Mouse (Mus musculus) mouse trophoblast stem cell (cell line): ENCODE results near the gene Mgam.
"Not testable (repeated sequence)": the region's sequence is repeated elsewhere in the genome, so short reads cannot be mapped to it uniquely, and the experiment has no call there.

Experiments used
- in situ Hi-C, 2 experiments: fragments of 300-500 bp; cut with MseI, MboI; formaldehyde crosslinking; loops; 2 replicates in 1 of 2; 3 replicates in 1 of 2; pipeline ENCODE4 v1.15.1; 2025

Gene Mgam

GRCm38 (mm10) chr6:40728506-40728905 is 99.9 kb downstream of the Mgam start:
- in situ Hi-C loops, result not testable (repeated sequence)

GRCm38 (mm10) chr6:40739545-40739944 is 110.9 kb downstream of the Mgam start:
- in situ Hi-C loops, result no loop called here

- in situ Hi-C loops, result not testable (repeated sequence)
Observed at GRCm38 (mm10) chr6:40749030-40749429, 120.4 kb downstream of the Mgam start.

- in situ Hi-C loops, result no loop called here
Observed at GRCm38 (mm10) chr6:40755948-40756347, 127.3 kb downstream of the Mgam start.

DNA sequence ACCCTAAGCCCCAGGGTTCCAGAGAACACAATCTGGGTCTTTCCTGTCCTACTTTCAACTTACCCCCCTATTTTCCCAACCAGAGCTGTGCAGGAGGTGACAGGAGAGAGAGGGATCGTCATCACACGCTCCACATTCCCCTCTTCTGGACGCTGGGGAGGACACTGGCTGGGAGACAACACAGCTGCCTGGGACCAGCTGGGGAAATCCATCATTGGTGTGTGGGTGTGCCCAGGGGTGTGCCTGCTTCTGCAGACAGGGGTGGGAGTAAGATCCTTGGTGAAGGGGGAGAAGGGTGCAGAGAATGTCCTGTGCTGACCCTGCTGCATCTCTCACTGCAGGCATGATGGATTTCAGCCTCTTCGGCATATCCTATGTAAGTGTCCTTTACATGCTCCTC is 128.7 kb downstream of the Mgam start:
- in situ Hi-C loops, result not testable (repeated sequence)

GRCm38 (mm10) chr6:40774656-40775055 is 146.0 kb downstream of the Mgam start:
- in situ Hi-C loops, result no loop called here

- in situ Hi-C loops, result no loop called here
Observed at GRCm38 (mm10) chr6:40778458-40778857, 149.8 kb downstream of the Mgam start.

DNA sequence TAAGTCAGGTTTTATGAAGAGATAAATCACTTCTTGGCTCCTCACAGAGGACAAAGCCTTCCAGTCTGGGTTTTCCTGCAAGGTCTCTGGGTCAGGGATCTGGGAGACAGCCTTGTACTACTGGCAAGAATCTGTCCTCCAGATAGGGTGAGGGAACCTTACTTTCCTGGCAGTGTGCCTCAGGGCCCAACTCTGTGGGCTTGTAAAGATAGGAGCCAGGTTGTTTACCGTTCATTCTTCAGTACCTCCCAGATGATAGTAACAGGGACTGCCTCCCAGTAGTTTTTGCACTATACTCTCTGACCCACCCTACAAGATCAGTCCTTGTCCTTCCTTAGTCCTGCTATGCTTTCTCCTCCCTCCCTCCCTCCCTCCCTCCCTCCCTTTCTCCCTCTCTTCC is 155.0 kb downstream of the Mgam start:
- in situ Hi-C loops, result no loop called here

GRCm38 (mm10) chr6:40784378-40784777 is 155.7 kb downstream of the Mgam start:
- in situ Hi-C loops, result no loop called here

DNA sequence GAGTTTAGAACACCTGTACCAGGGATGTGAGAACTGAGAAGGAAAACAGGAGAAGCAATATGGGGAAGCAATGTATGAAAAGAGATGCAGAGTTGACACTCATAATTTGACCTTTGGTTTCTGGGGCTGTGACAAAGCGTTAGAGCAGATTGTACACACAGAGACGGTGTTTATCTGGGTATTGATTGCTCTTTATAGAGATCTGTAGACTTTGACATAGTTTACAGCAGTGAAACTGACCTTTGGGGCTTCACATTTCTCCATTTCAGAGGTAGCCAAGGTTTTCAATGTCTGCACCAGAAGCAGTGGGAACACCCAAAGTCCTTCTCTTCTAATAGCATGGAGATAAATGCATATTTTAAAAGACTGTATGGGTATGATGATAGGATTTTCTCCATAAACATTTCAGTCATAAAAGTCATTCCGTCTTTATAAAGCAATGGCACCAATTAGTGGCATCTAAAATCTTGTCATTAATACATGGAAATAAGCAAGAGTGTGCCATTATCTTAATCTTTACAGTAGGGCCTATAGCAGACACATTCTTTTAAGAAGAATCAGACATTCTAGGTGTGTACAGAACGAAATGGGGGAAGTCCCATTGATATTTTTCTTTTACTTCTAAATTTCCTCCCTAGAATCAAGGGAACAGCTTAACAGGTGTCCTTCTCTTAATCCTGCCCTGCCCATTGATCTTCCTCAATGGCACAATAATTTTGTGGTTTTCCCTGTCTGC is 166.6 kb downstream of the Mgam start:
- in situ Hi-C loops, result no loop called here

GRCm38 (mm10) chr6:40818237-40818902 is 189.7 kb downstream of the Mgam start:
- in situ Hi-C loops, result no loop called here
